Mouse (Mus musculus) frontal cortex, postnatal 36 days (tissue): ENCODE results near the gene Upk2.
"Not testable (repeated sequence)": the region's sequence is repeated elsewhere in the genome, so short reads cannot be mapped to it uniquely, and the experiment has no call there.

ENCODE experiments used
- DNase-seq, 2 experiments: peaks; one replicate each; pipeline ENCODE4 v3.0.0; 2022; ENCODE audit warnings: low spot score in 2 of 2

Gene Upk2

GRCm38 (mm10) chr9:44468224-44468623, 13.4 kb upstream of the Upk2 start:
- DNase-seq = no peak

GRCm38 (mm10) chr9:44461950-44462349, 7.2 kb upstream of the Upk2 start:
- DNase-seq = no peak

GRCm38 (mm10) chr9:44457035-44457742, 2.4 kb upstream of the Upk2 start:
- peak; percentile 83 to 95 for DNase-seq

- peak; percentile 83 to 87 for DNase-seq
Measured at GRCm38 (mm10) chr9:44454132-44454890, 465 bp downstream of the Upk2 start.

- DNase-seq = no peak
Measured at GRCm38 (mm10) chr9:44450387-44450786, 4.4 kb downstream of the Upk2 start.

GRCm38 (mm10) chr9:44444402-44445025, 10.3 kb downstream of the Upk2 start:
- not testable (repeated sequence) for DNase-seq

- DNase-seq = no peak
Measured at GRCm38 (mm10) chr9:44440961-44441360, 13.8 kb downstream of the Upk2 start, which contains the start of gene Foxr1. Gene Foxr1, minus strand, starts transcription at chr9:44441136.

- no peak for DNase-seq
Measured at GRCm38 (mm10) chr9:44435747-44436146, 19.0 kb downstream of the Upk2 start.

GRCm38 (mm10) chr9:44432577-44433185, 22.1 kb downstream of the Upk2 start:
- no peak for DNase-seq

- no peak for DNase-seq
Measured at GRCm38 (mm10) chr9:44423576-44423975, 31.2 kb downstream of the Upk2 start.

GRCm38 (mm10) chr9:44420280-44420898, 34.4 kb downstream of the Upk2 start:
- no peak for DNase-seq

GRCm38 (mm10) chr9:44419730-44420129, 35.0 kb downstream of the Upk2 start:
- not testable (repeated sequence) for DNase-seq

GRCm38 (mm10) chr9:44418519-44419385, 36.0 kb downstream of the Upk2 start, which contains the start of gene Ccdc84:
Gene Ccdc84, minus strand, starts transcription at chr9:44418569.
- DNase-seq = no peak

GRCm38 (mm10) chr9:44417892-44418363, 36.8 kb downstream of the Upk2 start:
- peak; percentile 96 to 97 for DNase-seq

- DNase-seq = no peak
Measured at GRCm38 (mm10) chr9:44417156-44417891, 37.5 kb downstream of the Upk2 start.

GRCm38 (mm10) chr9:44412781-44413180, 42.0 kb downstream of the Upk2 start:
- DNase-seq = no peak

- DNase-seq = no peak
Measured at GRCm38 (mm10) chr9:44412306-44412705, 42.5 kb downstream of the Upk2 start.

- DNase-seq = no peak
Measured at GRCm38 (mm10) chr9:44411601-44412130, 43.1 kb downstream of the Upk2 start.

GRCm38 (mm10) chr9:44410647-44411336, 44.0 kb downstream of the Upk2 start:
- no peak for DNase-seq
